Mouse (Mus musculus) spleen, adult 18-20 months (tissue): ENCODE results near the gene Map2k7.

Experiments used
- DNase-seq, 2 experiments: peaks; one replicate each; pipeline ENCODE4 v3.0.0; 2022; ENCODE audit warnings: mixed read lengths in 2 of 2

Gene Map2k7

GRCm38 (mm10) chr8:4238434-4239192 lies at the start of gene Map2k7, which contains the start of gene Gm49320:
TSS of gene Map2k7 (plus strand) at chr8:4238740.
TSS of gene Gm49320 (plus strand) at chr8:4238865.
- DNase-seq = peak; percentile 98 to 99

- no peak for DNase-seq
These were observed 49.4 kb upstream of the Map2k7 start for GRCm38 (mm10) chr8:4189031-4189722.

DNA sequence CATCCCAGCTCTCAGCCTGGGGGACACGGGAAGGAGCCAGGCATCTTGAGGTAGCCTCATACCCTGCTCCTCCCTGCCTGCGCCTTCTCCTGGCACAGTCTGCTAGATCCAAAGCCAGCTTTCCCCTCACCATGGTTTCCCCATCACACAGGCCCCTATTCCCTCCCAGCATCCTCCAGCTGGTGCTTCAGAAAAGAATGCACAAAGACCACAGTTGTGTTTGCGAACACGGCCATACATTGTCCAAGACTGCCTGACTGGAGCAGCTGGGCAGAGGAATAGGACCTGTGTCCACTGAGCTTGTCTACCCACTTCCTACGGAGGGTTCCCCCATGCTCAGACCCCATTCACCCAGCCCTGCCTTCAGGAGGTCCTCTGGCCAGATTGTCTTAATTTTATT lies 46.2 kb upstream of the Map2k7 start:
- no peak for DNase-seq

DNA sequence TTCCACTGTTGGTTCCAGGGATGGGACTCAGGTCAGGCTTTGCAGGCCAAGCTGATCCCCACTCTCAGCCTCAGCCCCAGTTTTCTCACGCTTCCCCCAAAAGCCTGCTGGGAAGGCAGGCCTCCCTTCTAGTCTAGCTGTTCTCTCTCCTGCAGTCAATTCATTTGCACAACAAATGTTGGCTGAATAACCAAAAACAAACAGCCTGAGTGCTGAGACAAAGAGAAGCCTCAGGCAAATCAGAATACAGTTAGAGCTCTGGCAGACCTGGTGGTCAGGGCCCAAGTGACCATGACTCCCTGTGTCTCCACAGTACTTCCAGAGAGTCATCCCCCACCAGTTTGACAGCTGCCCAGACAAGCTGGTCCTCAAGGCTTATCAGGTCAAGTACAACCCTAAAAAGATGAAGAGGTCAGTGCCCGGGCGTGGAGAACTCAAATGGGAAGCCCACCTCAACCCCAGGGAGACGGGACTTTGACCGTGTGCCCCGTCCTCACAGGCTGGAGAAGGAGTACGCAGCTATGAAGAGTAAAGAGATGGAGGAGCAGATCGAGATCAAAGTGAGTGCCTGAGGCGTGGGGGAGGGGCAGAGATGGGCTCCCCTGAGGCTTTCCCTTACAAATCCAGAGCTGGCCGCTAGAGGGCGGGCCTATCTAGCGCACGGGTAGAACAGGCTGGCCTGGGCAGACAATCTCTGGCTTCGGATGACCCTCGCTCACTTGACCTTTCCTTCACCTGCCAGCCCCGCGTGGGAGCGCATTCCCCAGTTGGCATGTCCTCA lies 45.5 kb upstream of the Map2k7 start:
- peak; percentile 65 to 85 for DNase-seq

- no peak for DNase-seq
These were observed 45.0 kb upstream of the Map2k7 start for GRCm38 (mm10) chr8:4193588-4193894.

- no peak for DNase-seq
These were observed 37.2 kb upstream of the Map2k7 start for GRCm38 (mm10) chr8:4201321-4201720.

DNA sequence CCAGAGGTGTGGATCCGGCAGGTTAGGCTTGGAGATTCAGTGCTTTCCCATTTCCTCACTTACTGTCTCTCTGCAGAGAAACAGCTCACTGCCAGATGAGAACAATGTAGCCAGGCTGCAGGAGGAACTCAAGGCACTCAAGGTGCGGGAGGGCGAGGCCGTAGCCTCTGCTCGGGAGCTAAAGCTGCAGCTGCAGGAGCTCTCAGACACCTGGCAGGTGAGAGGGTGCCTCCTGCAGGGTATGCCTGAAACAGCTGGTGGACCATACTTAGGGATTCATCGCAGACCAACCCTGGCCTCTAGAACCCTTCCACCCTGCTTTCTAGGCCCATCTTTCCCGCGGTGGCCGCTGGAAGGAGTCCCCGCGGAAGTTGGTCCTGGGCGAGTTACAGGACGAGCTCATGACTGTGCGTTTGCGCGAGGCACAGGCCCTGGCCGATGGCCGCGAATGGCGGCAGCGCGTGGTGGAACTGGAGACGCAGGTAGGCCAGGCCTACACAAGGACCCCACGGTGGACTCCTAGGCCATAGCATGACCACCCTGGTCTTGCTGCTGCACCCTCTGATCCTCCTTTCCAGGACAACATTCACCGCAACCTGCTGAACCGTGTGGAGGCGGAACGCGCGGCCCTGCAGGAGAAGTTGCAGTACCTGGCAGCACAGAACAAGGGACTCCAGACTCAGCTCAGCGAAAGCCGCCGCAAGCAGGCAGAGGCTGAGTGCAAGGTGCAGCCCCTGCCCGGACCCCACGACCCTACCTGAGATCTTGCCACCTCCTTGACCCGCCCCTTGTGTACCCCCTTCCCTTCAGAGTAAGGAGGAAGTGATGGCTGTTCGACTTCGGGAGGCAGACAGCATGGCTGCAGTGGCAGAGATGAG lies 33.1 kb upstream of the Map2k7 start:
- DNase-seq = no peak

DNA sequence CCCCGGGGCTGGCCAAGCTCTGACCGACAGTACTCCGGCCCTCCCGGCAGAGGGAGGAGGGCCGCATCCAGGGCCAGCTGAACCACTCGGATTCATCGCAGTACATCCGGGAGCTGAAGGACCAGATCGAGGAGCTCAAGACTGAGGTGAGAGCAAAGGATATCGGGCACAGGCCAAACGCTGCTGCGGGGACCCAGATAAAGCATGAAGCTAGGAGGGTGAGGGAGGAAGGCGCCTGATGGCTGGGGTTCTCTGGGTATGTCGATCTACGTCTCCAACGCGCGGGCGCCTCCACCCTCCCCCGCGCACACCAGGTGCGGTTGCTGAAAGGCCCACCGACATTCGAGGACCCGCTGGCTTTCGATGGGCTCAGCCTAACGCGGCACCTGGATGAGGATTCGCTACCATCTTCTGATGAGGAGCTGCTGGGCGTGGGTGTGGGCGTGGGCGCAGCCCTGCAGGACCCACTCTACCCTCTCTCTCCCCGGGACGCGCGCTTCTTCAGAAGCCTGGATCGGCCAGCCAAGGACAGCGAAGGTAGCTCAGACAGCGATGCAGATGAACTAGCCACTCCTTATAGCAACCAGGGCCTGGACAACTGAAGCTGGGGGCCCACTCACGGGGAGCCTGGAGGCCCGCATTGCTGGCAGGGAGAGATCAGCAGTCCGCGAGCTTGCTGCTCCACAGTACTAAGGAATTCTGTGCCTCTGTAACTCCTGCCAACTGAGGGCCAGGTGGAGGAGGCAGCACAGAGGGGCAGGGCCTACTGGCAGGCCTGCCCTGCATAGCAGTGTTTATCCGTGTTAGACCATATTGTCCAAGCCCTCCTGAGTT lies 32.1 kb upstream of the Map2k7 start:
- DNase-seq = no peak

- DNase-seq = no peak
These were observed 31.6 kb upstream of the Map2k7 start for GRCm38 (mm10) chr8:4207016-4207350.

DNA sequence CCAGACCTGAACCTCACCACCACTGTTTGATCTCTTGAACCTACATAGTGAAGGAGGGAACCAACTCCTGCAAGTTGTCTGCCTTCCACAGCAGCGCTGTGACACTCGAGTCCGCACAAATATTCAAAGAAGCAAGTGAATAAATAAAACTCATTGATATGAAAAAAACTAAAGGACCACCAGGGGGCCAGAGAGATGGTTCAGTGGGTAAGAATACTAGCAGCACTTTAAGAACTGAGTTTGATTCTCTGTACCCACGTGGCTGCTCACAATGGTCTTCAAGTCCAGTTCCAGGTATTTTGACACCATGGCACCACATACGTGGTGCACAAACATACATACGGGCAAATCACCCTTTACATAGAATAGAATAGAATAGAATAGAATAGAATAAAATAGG lies 27.4 kb upstream of the Map2k7 start:
- no peak for DNase-seq

DNA sequence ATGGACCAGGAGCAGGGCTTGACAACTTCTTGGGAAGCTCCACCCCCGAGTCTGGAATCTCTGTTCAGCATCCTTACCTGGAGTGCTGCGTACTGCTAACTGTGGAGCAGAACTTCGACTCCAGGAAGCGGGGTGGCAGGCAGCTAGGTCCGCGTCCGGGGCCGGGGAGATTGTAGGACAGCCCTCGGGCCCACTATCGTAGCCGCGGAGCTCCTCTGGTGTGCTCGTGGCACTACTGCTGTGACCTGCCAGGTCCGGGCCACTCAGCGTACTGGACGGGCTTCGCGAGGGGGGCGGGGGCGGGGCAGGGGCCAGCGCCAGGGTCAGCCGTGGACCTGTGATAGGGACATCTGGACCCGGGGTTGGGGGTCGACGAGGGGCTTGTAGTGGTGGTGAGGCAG lies 25.7 kb upstream of the Map2k7 start:
- peak in 1 of 2 experiments; percentile 26 for DNase-seq

GRCm38 (mm10) chr8:4213210-4214005 lies 25.1 kb upstream of the Map2k7 start:
- peak; percentile 42 to 49 for DNase-seq

DNA sequence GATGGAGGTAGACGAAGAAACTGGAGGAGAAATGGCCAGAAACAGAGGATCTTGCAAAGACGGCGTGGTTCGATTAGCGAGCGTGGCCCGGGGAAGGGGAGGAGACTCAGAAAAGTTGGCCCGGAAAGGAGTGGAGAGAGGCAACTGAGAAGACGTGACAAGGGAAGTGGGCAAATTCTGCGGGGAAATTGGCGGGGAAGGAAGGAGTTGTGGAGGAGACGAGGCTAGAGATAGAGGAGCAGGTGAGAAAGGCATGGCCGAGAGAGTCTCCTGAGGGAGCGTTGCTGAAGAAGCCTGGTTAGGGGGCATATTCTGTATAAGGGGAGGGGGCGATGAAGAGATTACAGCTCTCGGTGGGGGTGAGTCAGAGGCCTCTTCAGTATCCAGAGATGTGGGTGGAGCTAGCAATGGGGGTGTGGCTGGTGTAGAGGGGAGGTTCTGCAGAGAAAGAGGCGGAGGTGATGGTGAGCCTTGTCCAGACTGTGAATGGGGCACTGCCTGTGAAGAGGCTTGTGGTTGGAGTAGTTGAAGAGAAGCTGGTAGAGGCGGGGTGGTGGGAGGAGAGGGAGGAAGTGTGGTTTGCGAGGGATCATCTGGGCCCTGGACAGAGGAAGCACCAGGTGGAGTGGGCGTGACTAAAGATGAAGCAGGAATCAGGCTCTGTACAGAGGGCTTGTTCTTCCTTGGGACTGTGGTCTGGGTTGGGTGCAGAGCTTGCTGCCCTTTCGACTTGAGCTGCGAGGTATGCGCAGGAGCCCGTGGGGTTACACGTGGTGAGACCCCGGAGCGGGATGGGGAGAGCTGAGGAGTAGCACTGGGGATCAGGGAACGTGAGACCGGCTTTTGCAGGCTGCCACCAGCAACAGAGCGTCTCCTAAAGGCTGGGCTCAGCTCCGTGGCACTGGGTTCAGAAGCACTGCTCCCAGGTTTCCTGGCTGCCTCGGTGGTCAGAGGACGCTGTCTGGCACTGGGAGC lies 24.2 kb upstream of the Map2k7 start:
- peak; percentile 48 to 64 for DNase-seq

DNA sequence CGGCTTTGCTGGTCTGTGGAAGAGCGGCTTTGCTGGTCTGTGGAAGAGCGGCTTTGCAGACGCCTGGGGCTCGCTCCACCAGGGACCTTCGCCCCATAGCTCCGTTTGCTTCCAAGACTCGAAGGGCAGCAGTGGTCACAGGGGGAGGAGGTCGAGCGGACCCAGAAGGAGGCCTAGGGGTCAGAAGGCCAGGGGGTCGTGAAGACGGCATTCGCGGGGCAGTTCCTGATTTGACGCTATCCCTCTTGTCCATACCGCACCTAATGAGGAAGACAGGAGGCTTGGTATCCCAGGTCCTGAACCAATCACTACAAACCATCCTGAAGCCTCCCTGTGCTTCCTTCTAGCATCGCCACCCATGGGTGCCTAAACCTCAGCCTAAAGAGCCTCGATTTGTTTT lies 22.2 kb upstream of the Map2k7 start:
- DNase-seq = no peak

- DNase-seq = no peak
These were observed 21.5 kb upstream of the Map2k7 start, which contains the start of gene Prr36 for GRCm38 (mm10) chr8:4216791-4217621. TSS of gene Prr36 (minus strand) at chr8:4217459.

- DNase-seq = no peak
These were observed 18.9 kb upstream of the Map2k7 start for GRCm38 (mm10) chr8:4219617-4220016.

GRCm38 (mm10) chr8:4222059-4222458 lies 16.5 kb upstream of the Map2k7 start:
- DNase-seq = no peak

DNA sequence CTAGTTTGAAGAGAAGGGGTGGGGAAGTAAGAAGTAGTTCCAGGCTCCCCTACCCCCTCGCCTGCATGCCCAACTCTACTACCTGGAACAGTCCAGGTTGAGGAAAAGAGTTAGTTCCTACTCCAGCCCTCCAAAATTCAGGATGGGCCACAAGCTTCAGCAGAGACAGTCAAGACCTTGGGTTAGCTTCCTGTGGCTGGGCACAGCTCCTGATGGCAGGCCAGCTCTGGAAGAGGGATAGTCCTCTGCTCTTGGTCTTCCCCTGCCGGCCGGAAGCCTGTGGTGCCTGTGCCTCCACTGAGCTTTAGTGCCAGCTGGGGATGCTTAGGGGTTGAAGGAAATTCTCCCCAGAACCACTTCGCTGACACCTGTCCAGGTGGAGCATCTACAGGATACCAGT lies 12.2 kb upstream of the Map2k7 start:
- DNase-seq = no peak
